Mouse (Mus musculus) left cerebral cortex, postnatal 36 days (tissue): Measurements from ENCODE around the gene Myrfl. TPM values are rescaled to one million over a fixed set of nuclear protein-coding genes. Genes with fewer than 3 reads are reported as not detected.

Source experiments
- DNase-seq, 2 experiments: peaks; one replicate each; pipeline ENCODE4 v3.0.0; 2021 to 2022; ENCODE audit warnings: low spot score in 2 of 2, mixed read lengths in 1 of 2
- intact Hi-C: fragments of 180-260 bp; cut with DNase I; formaldehyde crosslinking; loops from one replicate; pipeline ENCODE4 v1.15.1; 2025
- total RNA-seq, 2 experiments: library from RNA; stranded (reverse); gene quantifications; 2 replicates each; pipeline ENCODE4 v1.2.3; 2021

The Myrfl gene
- total RNA-seq, 2 experiments from 2014 or later = 0.15 to 0.25 TPM

GRCm38 (mm10) chr10:116773846-116774750 lies 122.6 kb downstream of the Myrfl start:
- no peak for DNase-seq
- intact Hi-C loops = no loop called here

- intact Hi-C loops = no loop called here
- DNase-seq = no peak
Observed at GRCm38 (mm10) chr10:116771215-116771935, 125.3 kb downstream of the Myrfl start.

GRCm38 (mm10) chr10:116768642-116769041 lies 128.1 kb downstream of the Myrfl start:
- intact Hi-C loops = no loop called here
- DNase-seq = no peak

DNA sequence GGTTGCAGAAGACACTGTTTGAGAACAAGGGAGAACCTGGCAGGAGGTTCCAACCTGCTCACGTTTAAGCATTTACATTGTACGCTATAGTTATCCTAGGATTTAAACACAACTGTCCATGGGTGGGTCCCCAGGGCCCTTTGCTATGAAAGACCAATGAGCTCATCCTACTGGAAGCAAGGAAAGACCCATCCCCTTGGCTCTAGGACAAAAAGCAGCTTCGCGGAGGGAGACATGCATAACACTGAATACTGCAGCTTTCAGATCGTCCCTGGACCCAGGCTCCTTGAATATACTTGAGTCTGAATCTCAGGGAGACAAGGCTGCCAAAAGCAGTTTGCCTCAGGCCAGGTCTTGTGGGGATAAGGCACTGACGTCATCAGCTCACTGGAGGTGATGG lies 130.2 kb downstream of the Myrfl start:
- intact Hi-C loops = no loop called here

DNA sequence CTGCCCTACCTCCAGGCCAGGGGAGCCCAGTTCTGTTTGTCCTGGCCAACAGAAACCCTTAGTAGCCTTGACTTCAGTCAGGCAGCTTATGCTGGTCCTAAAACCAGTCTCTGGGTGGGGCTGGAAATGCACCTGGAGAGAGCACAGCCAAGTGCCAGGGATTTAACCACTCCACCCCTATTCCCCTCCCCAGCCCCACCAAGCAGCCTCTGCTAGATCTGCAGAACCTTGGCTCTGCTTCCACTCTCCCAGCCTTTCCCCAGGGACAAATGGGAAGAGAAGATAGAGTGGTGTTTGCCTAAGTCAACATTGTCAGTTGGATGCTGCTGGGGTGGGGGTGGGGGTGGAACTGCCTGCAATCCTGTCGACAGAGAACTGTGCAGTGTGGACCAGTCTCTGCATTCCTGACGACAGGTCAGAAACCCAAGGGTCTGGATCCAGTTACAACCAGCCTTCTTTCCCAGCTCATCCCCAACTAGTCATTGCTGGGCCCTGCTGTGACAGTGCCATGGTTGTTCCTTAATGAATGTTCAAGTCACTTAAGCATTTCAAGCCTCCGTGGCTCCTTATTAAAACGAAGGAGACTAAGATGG lies 135.1 kb downstream of the Myrfl start:
- intact Hi-C loops = no loop called here
- DNase-seq = no peak

More for the DNA sequence above, 130.2 kb downstream of the Myrfl start:
- DNase-seq = no peak

DNA sequence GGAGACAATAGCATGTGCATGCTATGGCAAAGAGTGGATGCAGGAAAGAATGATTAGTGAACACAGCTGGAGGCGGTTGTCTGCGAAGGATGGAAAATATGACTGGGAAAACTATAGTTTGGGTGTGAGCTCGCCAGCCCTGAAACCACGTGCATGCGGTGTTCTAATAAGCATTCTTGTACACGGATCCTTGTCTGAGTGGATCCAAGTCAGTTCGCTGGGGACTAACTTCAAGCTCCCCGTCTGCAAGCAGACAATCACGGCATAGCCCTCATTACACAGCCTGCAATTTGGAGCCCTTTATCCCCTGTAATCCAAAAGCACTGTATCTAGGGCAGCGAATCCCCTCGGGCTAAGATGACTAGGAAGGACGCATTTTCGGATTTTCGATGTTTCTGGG lies 136.2 kb downstream of the Myrfl start:
- intact Hi-C loops = no loop called here
- no peak for DNase-seq

- intact Hi-C loops = no loop called here
Observed at GRCm38 (mm10) chr10:116759816-116760215, 136.9 kb downstream of the Myrfl start.

DNA sequence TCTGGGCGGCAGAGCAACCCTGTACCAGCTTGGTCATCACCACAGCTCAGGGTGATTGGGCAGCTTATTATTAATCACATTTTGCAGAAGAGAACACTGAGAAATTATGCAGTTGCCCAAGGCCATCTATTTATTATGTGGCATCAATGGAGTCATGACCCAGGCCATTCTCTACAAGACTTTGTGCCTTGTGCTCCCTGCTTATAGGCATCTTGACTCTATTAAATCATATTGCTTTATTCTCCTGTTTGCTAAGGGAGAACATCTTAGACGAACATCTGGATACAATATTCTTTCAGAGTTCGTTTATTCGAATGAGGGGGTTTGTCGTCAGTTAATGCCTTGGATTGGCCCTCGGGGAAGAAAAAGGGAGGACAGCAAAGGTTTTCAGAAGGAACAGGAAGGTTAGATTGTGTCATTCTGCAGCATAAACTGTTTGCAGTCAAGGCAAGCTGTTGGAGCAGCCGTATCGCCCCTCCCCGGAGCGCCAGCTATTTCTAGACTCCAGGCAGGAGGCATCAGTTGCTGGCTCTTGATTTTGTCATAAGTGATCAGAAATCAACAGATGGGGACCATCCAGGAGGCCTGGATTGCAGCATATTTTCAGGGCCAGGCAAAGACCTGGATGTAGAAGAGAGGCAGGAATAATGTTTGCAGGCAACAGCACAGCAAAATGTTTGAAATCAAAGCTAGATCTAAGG lies 140.7 kb downstream of the Myrfl start:
- DNase-seq = no peak
- intact Hi-C loops = no loop called here

More at GRCm38 (mm10) chr10:116759816-116760215, 136.9 kb downstream of the Myrfl start:
- no peak for DNase-seq

- no peak for DNase-seq
- intact Hi-C loops = no loop called here
Observed at GRCm38 (mm10) chr10:116754940-116755339, 141.8 kb downstream of the Myrfl start.

- intact Hi-C loops = no loop called here
- no peak for DNase-seq
Observed at GRCm38 (mm10) chr10:116750895-116751294, 145.8 kb downstream of the Myrfl start.

DNA sequence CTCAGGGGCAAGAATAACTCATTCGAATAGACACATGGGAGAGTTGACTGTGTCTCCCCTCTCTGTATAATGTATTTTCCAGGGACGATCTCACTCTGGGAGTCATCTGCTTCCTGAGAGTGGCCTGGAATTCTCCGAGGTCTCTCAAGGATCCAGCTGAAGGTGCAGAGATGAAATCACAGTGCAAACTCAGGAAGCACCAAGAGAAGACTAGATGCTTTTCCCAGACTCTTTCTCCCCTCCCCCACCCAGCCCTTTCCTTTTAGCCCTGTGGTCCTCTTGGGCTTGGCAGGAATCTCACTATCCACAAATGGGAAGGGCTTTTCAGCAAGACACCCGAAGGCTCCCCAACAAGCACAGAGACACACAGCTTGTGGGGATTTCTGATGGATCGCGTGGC lies 146.7 kb downstream of the Myrfl start:
- no peak for DNase-seq
- intact Hi-C loops = no loop called here

GRCm38 (mm10) chr10:116748681-116749080 lies 148.0 kb downstream of the Myrfl start:
- DNase-seq = no peak

GRCm38 (mm10) chr10:116746281-116747011 lies 150.3 kb downstream of the Myrfl start:
- intact Hi-C loops = no loop called here
- no peak for DNase-seq

More at GRCm38 (mm10) chr10:116748681-116749080, 148.0 kb downstream of the Myrfl start:
- intact Hi-C loops = no loop called here

GRCm38 (mm10) chr10:116742696-116743095 lies 154.0 kb downstream of the Myrfl start:
- intact Hi-C loops = no loop called here
- DNase-seq = no peak

- DNase-seq = no peak
- intact Hi-C loops = no loop called here
Observed at GRCm38 (mm10) chr10:116742189-116742588, 154.5 kb downstream of the Myrfl start.

DNA sequence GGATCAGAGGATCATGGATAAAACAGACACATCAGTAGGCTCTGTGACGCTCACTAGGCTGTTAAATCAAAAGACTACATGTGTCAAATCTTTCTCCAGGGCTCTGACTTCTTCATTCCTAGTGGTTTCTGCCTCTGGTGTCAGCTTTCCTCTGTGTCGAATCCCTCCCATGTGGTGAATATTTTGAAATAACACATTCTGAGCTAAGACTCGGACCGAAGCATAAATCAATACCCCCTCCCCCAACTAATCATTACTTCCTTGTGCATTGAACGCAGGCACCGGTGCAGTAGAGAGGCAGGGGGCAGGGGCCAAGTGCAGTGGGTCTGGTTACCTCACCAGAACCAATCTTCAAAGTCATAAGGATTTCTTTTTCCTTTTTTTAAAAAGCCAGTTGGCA lies 155.4 kb downstream of the Myrfl start:
- no peak for DNase-seq
- intact Hi-C loops = no loop called here

GRCm38 (mm10) chr10:116740073-116740472 lies 156.6 kb downstream of the Myrfl start:
- intact Hi-C loops = no loop called here
- peak; percentile 23 to 36 for DNase-seq

GRCm38 (mm10) chr10:116738533-116738932 lies 158.2 kb downstream of the Myrfl start:
- intact Hi-C loops = no loop called here
- no peak for DNase-seq

DNA sequence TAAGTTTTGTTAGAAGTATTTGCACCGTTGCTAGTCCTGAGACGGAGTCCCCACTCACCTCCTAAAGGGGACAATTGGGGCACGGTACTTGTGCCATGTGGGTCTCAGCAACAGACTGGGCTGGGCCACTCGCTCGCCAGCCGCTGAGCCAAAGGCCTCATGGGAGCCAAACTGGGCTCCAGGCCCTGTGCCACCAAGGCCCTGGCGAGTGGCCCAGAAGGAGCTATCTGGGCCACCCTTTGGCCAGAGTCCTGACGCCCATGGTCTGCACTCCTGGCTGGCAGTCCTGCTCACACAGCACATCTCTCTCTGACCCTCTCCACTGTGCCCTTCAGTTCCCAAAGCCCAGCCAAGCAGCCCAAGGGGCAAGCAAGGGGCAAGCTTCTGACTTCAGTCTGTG lies 161.1 kb downstream of the Myrfl start:
- peak; percentile 18 to 26 for DNase-seq
- intact Hi-C loops = no loop called here
